Mouse (Mus musculus): ENCODE data around the gene Foxp1. TPM values are rescaled to one million over a fixed set of nuclear protein-coding genes. Genes with fewer than 3 reads are reported as not detected.

Foxp1 gene
- polyA plus RNA-seq, 1 experiment from 2014 or later: 52.4 TPM

- H3K27ac ChIP-seq (ENCODE audit: low read depth, low read length): no peak overlapping the region
- H3K4me3 ChIP-seq (ENCODE audit: low read depth, low read length): no peak overlapping the region
- no peaks in the 10 kb centered on the region for H3K4me1 ChIP-seq (ENCODE audit: control insufficient read depth, insufficient read depth, low read length)
- no peaks in the 10 kb centered on the region for H3K36me3 ChIP-seq (ENCODE audit: control insufficient read depth, insufficient read depth, low read length)
- no peaks in the 10 kb centered on the region for H3K9me3 ChIP-seq (ENCODE audit: control insufficient read depth, low read length)
- WGBS: 83% methylated on average over 16 of the region's 16 CpGs
- H3K4me2 ChIP-seq (ENCODE audit: low read depth, low read length): no peak overlapping the region
- ATAC-seq (ENCODE audit: low read depth): no peak
- no peaks in the 10 kb centered on the region for H3K27me3 ChIP-seq (ENCODE audit: control insufficient read depth, insufficient read depth, low read length)
- no peak overlapping the region for H3K9ac ChIP-seq (replicated peaks; ENCODE audit: low read depth, low read length)
Measured at GRCm38 (mm10) chr6:99429378-99430131, 93.0 kb downstream of the Foxp1 start.

- H3K36me3 ChIP-seq (ENCODE audit: control insufficient read depth, insufficient read depth, low read length): no peaks in the 10 kb centered on the region
- H3K4me3 ChIP-seq (ENCODE audit: low read depth, low read length): no peak overlapping the region
- no peaks in the 10 kb centered on the region for H3K9me3 ChIP-seq (ENCODE audit: control insufficient read depth, low read length)
- no peaks in the 10 kb centered on the region for H3K4me1 ChIP-seq (ENCODE audit: control insufficient read depth, insufficient read depth, low read length)
- no peak overlapping the region for H3K9ac ChIP-seq (replicated peaks; ENCODE audit: low read depth, low read length)
- H3K27me3 ChIP-seq (ENCODE audit: control insufficient read depth, insufficient read depth, low read length): no peaks in the 10 kb centered on the region
- ATAC-seq (ENCODE audit: low read depth): no peak
- H3K4me2 ChIP-seq (ENCODE audit: low read depth, low read length): no peak overlapping the region
- H3K27ac ChIP-seq (ENCODE audit: low read depth, low read length): no peak overlapping the region
- 66% methylated on average over 2 of the region's 2 CpGs for WGBS
Measured at GRCm38 (mm10) chr6:99428961-99429360, 93.6 kb downstream of the Foxp1 start.

- H3K27ac ChIP-seq (ENCODE audit: low read depth, low read length): no peak overlapping the region
- no peaks in the 10 kb centered on the region for H3K36me3 ChIP-seq (ENCODE audit: control insufficient read depth, insufficient read depth, low read length)
- 88% methylated on average over 4 of the region's 4 CpGs for WGBS
- H3K4me1 ChIP-seq (ENCODE audit: control insufficient read depth, insufficient read depth, low read length): no peaks in the 10 kb centered on the region
- no peak overlapping the region for H3K9ac ChIP-seq (replicated peaks; ENCODE audit: low read depth, low read length)
- H3K27me3 ChIP-seq (ENCODE audit: control insufficient read depth, insufficient read depth, low read length): no peaks in the 10 kb centered on the region
- no peaks in the 10 kb centered on the region for H3K9me3 ChIP-seq (ENCODE audit: control insufficient read depth, low read length)
- ATAC-seq (ENCODE audit: low read depth): no peak
- no peak overlapping the region for H3K4me3 ChIP-seq (ENCODE audit: low read depth, low read length)
- no peak overlapping the region for H3K4me2 ChIP-seq (ENCODE audit: low read depth, low read length)
Measured at GRCm38 (mm10) chr6:99427301-99427700, 95.2 kb downstream of the Foxp1 start.

- ATAC-seq (ENCODE audit: low read depth): no peak
- no peak overlapping the region for H3K27ac ChIP-seq (ENCODE audit: low read depth, low read length)
- no peaks in the 10 kb centered on the region for H3K36me3 ChIP-seq (ENCODE audit: control insufficient read depth, insufficient read depth, low read length)
- no peaks in the 10 kb centered on the region for H3K27me3 ChIP-seq (ENCODE audit: control insufficient read depth, insufficient read depth, low read length)
- WGBS: 35% methylated on average over 3 of the region's 3 CpGs
- no peaks in the 10 kb centered on the region for H3K9me3 ChIP-seq (ENCODE audit: control insufficient read depth, low read length)
- no peak overlapping the region for H3K4me2 ChIP-seq (ENCODE audit: low read depth, low read length)
- no peak overlapping the region for H3K9ac ChIP-seq (replicated peaks; ENCODE audit: low read depth, low read length)
- H3K4me3 ChIP-seq (ENCODE audit: low read depth, low read length): no peak overlapping the region
- H3K4me1 ChIP-seq (ENCODE audit: control insufficient read depth, insufficient read depth, low read length): no peaks in the 10 kb centered on the region
Measured at GRCm38 (mm10) chr6:99425044-99425443, 97.5 kb downstream of the Foxp1 start.

GRCm38 (mm10) chr6:99420666-99421065, 101.9 kb downstream of the Foxp1 start:
- Histone ChIP-seq H3K9me3 (ENCODE audit: control insufficient read depth, low read length) (no peaks in the 10 kb centered on the region), H3K27me3 (ENCODE audit: control insufficient read depth, insufficient read depth, low read length) (no peaks in the 10 kb centered on the region), H3K4me3 (ENCODE audit: low read depth, low read length) (no peak overlapping the region), H3K9ac (replicated peaks; ENCODE audit: low read depth, low read length) (no peak overlapping the region), H3K4me1 (ENCODE audit: control insufficient read depth, insufficient read depth, low read length) (no peaks in the 10 kb centered on the region), H3K4me2 (ENCODE audit: low read depth, low read length) (no peak overlapping the region), H3K36me3 (ENCODE audit: control insufficient read depth, insufficient read depth, low read length) (no peaks in the 10 kb centered on the region), H3K27ac (ENCODE audit: low read depth, low read length) (no peak overlapping the region)
- 83% methylated on average over 8 of the region's 8 CpGs for WGBS
- ATAC-seq (ENCODE audit: low read depth): no peak

- Histone ChIP-seq H3K27ac (ENCODE audit: low read depth, low read length) (no peak overlapping the region), H3K9ac (replicated peaks; ENCODE audit: low read depth, low read length) (no peak overlapping the region), H3K9me3 (ENCODE audit: control insufficient read depth, low read length) (no peaks in the 10 kb centered on the region), H3K27me3 (ENCODE audit: control insufficient read depth, insufficient read depth, low read length) (no peaks in the 10 kb centered on the region), H3K4me1 (ENCODE audit: control insufficient read depth, insufficient read depth, low read length) (no peaks in the 10 kb centered on the region), H3K4me3 (ENCODE audit: low read depth, low read length) (no peak overlapping the region), H3K36me3 (ENCODE audit: control insufficient read depth, insufficient read depth, low read length) (no peaks in the 10 kb centered on the region), H3K4me2 (ENCODE audit: low read depth, low read length) (no peak overlapping the region)
- 89% methylated on average over 6 of the region's 6 CpGs for WGBS
- no peak for ATAC-seq (ENCODE audit: low read depth)
Measured at GRCm38 (mm10) chr6:99412598-99412997, 109.9 kb downstream of the Foxp1 start.

- H3K27ac ChIP-seq (ENCODE audit: low read depth, low read length): no peak overlapping the region
- H3K4me2 ChIP-seq (ENCODE audit: low read depth, low read length): no peak overlapping the region
- WGBS: 87% methylated on average over 5 of the region's 5 CpGs
- H3K36me3 ChIP-seq (ENCODE audit: control insufficient read depth, insufficient read depth, low read length): no peaks in the 10 kb centered on the region
- H3K4me1 ChIP-seq (ENCODE audit: control insufficient read depth, insufficient read depth, low read length): no peaks in the 10 kb centered on the region
- no peaks in the 10 kb centered on the region for H3K27me3 ChIP-seq (ENCODE audit: control insufficient read depth, insufficient read depth, low read length)
- H3K9me3 ChIP-seq (ENCODE audit: control insufficient read depth, low read length): no peaks in the 10 kb centered on the region
- ATAC-seq (ENCODE audit: low read depth): no peak
- H3K9ac ChIP-seq (replicated peaks; ENCODE audit: low read depth, low read length): no peak overlapping the region
- no peak overlapping the region for H3K4me3 ChIP-seq (ENCODE audit: low read depth, low read length)
Measured at GRCm38 (mm10) chr6:99409602-99410001, 112.9 kb downstream of the Foxp1 start.

- no peak overlapping the region for H3K4me3 ChIP-seq (ENCODE audit: low read depth, low read length)
- no peak for ATAC-seq (ENCODE audit: low read depth)
- no peak overlapping the region for H3K9ac ChIP-seq (replicated peaks; ENCODE audit: low read depth, low read length)
Measured at GRCm38 (mm10) chr6:99408880-99409279, 113.6 kb downstream of the Foxp1 start.

GRCm38 (mm10) chr6:99403755-99404390, 118.6 kb downstream of the Foxp1 start:
- Histone ChIP-seq H3K9me3 (ENCODE audit: control insufficient read depth, low read length) (no peaks in the 10 kb centered on the region), H3K4me1 (ENCODE audit: control insufficient read depth, insufficient read depth, low read length) (no peaks in the 10 kb centered on the region), H3K27ac (ENCODE audit: low read depth, low read length) (no peak overlapping the region), H3K4me3 (ENCODE audit: low read depth, low read length) (no peak overlapping the region), H3K4me2 (ENCODE audit: low read depth, low read length) (no peak overlapping the region), H3K27me3 (ENCODE audit: control insufficient read depth, insufficient read depth, low read length) (no peaks in the 10 kb centered on the region), H3K9ac (replicated peaks; ENCODE audit: low read depth, low read length) (no peak overlapping the region), H3K36me3 (ENCODE audit: control insufficient read depth, insufficient read depth, low read length) (no peaks in the 10 kb centered on the region)
- WGBS: 87% methylated on average over 6 of the region's 6 CpGs
- ATAC-seq (ENCODE audit: low read depth): no peak

More at GRCm38 (mm10) chr6:99408880-99409279, 113.6 kb downstream of the Foxp1 start:
- 92% methylated on average over 4 of the region's 4 CpGs for WGBS
- Histone ChIP-seq H3K4me2 (ENCODE audit: low read depth, low read length) (no peak overlapping the region), H3K4me1 (ENCODE audit: control insufficient read depth, insufficient read depth, low read length) (no peaks in the 10 kb centered on the region), H3K36me3 (ENCODE audit: control insufficient read depth, insufficient read depth, low read length) (no peaks in the 10 kb centered on the region), H3K9me3 (ENCODE audit: control insufficient read depth, low read length) (no peaks in the 10 kb centered on the region), H3K27me3 (ENCODE audit: control insufficient read depth, insufficient read depth, low read length) (no peaks in the 10 kb centered on the region), H3K27ac (ENCODE audit: low read depth, low read length) (no peak overlapping the region)
